Mouse (Mus musculus): Measurements from ENCODE around the gene Gm7694. TPM values are rescaled to one million over a fixed set of nuclear protein-coding genes. Genes with fewer than 3 reads are reported as not detected.

The Gm7694 gene
- polyA plus RNA-seq, 1 experiment from 2014 or later, result 3.5 TPM

DNA sequence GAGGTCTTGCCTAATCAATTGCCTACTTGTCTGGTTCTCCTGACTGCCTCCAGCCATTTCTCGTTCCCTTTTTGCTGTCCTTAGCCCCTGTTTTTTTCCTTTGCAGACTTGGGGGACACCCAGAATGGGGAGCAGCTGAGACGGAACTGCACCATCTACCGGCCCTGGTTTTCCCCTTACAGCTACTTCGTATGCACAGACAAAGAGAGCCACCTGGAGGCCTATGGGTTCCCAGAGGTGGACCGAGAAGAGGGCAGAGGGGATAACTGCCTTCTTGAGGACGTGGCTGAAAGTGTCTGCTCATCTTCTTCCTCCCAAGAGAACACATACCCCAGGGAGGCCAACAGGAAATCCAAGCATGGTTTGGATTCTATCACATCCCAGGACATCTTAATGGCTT lies 5.3 kb upstream of the Gm7694 start:
- no peaks in the 10 kb centered on the region for H3K36me3 ChIP-seq
- no peak overlapping the region for H3K4me2 ChIP-seq (replicated peaks)
- no peaks in the 10 kb centered on the region for H3K27me3 ChIP-seq
- no peak for ATAC-seq (replicated peaks)
- 91% methylated on average over 6 of the region's 6 CpGs for WGBS
- H3K4me1 ChIP-seq, result no peaks in the 10 kb centered on the region
- no peak overlapping the region for H3K9ac ChIP-seq (replicated peaks)
- no peak overlapping the region for H3K4me3 ChIP-seq
- H3K27ac ChIP-seq (replicated peaks), result no peak overlapping the region
- H3K9me3 ChIP-seq, result no peaks in the 10 kb centered on the region

GRCm38 (mm10) chr1:170308503-170308902 lies 2.4 kb upstream of the Gm7694 start, which contains the start of gene Spata46:
Gene Spata46 (plus strand): TSS chr1:170308803.
- Histone ChIP-seq H3K9me3 (no peaks in the 10 kb centered on the region), H3K4me1 (no peaks in the 10 kb centered on the region), H3K27me3 (no peaks in the 10 kb centered on the region), H3K36me3 (no peaks in the 10 kb centered on the region), H3K4me2 (replicated peaks) (no peak within 1 kb of the TSS), H3K9ac (replicated peaks) (no peak within 1 kb of the TSS), H3K27ac (replicated peaks) (no peak within 1 kb of the TSS), H3K4me3 (no peak within 1 kb of the TSS)
- no peak for ATAC-seq (replicated peaks)
- WGBS, result 94% methylated on average over 4 of the region's 4 CpGs

DNA sequence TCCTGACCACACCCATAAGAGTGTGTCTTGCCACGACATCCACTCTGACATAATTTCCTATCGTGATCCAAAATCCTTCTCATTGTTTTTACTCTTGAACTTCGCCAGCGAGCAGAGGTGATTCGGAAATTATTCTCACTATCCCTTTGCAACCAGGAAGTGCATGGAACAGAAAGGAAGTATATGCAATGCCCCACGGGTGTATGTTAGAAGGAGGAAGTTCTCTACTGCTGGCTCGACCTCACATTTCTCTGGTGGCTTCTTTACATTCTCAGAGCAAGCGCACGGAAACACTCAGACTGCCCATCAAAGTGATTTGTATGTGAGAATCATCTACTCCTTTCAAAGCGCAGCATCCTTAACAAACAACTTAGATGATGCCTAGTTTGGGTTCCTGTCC lies 1.1 kb downstream of the Gm7694 start:
- Histone ChIP-seq H3K27ac (replicated peaks) (no peak overlapping the region), H3K9ac (replicated peaks) (no peak overlapping the region), H3K4me3 (no peak overlapping the region), H3K9me3 (no peaks in the 10 kb centered on the region), H3K4me1 (no peaks in the 10 kb centered on the region), H3K4me2 (replicated peaks) (no peak overlapping the region), H3K36me3 (no peaks in the 10 kb centered on the region), H3K27me3 (no peaks in the 10 kb centered on the region)
- no peak for ATAC-seq (replicated peaks)
- WGBS, result 94% methylated on average over 10 of the region's 10 CpGs

GRCm38 (mm10) chr1:170303103-170303502 lies 3.0 kb downstream of the Gm7694 start:
- Histone ChIP-seq H3K27me3 (no peaks in the 10 kb centered on the region), H3K9ac (replicated peaks) (no peak overlapping the region), H3K36me3 (no peaks in the 10 kb centered on the region), H3K4me2 (replicated peaks) (no peak overlapping the region), H3K4me3 (no peak overlapping the region), H3K4me1 (no peaks in the 10 kb centered on the region), H3K9me3 (no peaks in the 10 kb centered on the region), H3K27ac (replicated peaks) (no peak overlapping the region)
- ATAC-seq (replicated peaks), result no peak
- 79% methylated on average over 6 of the region's 6 CpGs for WGBS

DNA sequence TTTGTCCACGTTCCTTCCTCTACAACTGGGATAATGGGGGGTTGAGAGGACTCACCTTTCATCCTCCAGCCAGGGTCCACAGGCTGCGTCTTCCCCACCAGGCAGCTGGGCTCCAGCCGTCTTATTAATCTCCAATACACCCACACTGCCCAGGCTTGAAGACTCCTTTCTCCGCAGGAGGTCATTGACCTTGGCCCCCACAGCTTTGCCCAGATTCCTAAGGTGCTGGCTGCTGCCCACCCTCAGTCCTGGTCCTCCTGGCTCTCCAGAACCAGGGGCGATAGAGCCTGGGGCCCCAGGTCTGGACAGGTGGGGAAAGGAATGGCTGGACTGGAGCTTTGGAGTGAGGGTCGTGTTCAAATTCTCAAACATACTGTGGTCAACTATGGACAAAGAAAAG lies 3.7 kb downstream of the Gm7694 start:
- no peaks in the 10 kb centered on the region for H3K27me3 ChIP-seq
- no peaks in the 10 kb centered on the region for H3K4me1 ChIP-seq
- ATAC-seq (replicated peaks), result no peak
- WGBS, result 83% methylated on average over 6 of the region's 6 CpGs
- no peaks in the 10 kb centered on the region for H3K36me3 ChIP-seq
- H3K4me2 ChIP-seq (replicated peaks), result no peak overlapping the region
- H3K9ac ChIP-seq (replicated peaks), result no peak overlapping the region
- H3K4me3 ChIP-seq, result no peak overlapping the region
- no peak overlapping the region for H3K27ac ChIP-seq (replicated peaks)
- H3K9me3 ChIP-seq, result no peaks in the 10 kb centered on the region

GRCm38 (mm10) chr1:170301686-170302085 lies 4.4 kb downstream of the Gm7694 start:
- Histone ChIP-seq H3K4me1 (no peaks in the 10 kb centered on the region), H3K4me2 (replicated peaks) (no peak overlapping the region), H3K27me3 (no peaks in the 10 kb centered on the region), H3K9me3 (no peaks in the 10 kb centered on the region), H3K36me3 (no peaks in the 10 kb centered on the region), H3K27ac (replicated peaks) (no peak overlapping the region), H3K9ac (replicated peaks) (no peak overlapping the region), H3K4me3 (no peak overlapping the region)
- no peak for ATAC-seq (replicated peaks)
- WGBS, result 95% methylated on average over 9 of the region's 9 CpGs

- H3K9ac ChIP-seq (replicated peaks), result no peak overlapping the region
- no peaks in the 10 kb centered on the region for H3K36me3 ChIP-seq
- no peaks in the 10 kb centered on the region for H3K27me3 ChIP-seq
- ATAC-seq (replicated peaks), result no peak
- no peak overlapping the region for H3K27ac ChIP-seq (replicated peaks)
- WGBS, result 86% methylated on average over 4 of the region's 4 CpGs
- H3K9me3 ChIP-seq, result no peaks in the 10 kb centered on the region
- H3K4me2 ChIP-seq (replicated peaks), result no peak overlapping the region
- H3K4me1 ChIP-seq, result no peaks in the 10 kb centered on the region
- no peak overlapping the region for H3K4me3 ChIP-seq
Measured at GRCm38 (mm10) chr1:170299496-170299895, 6.6 kb downstream of the Gm7694 start.

GRCm38 (mm10) chr1:170294786-170295570 lies 11.2 kb downstream of the Gm7694 start:
- Histone ChIP-seq H3K4me3 (no peak overlapping the region), H3K4me2 (replicated peaks) (no peak overlapping the region), H3K9ac (replicated peaks) (no peak overlapping the region), H3K36me3 (no peaks in the 10 kb centered on the region), H3K27me3 (no peaks in the 10 kb centered on the region), H3K27ac (replicated peaks) (no peak overlapping the region), H3K9me3 (no peaks in the 10 kb centered on the region), H3K4me1 (peaks cover 5% of the 10 kb centered on the region; the same call in 1 of the 2 replicates)
- WGBS, result 68% methylated on average over 15 of the region's 15 CpGs
- no peak for ATAC-seq (replicated peaks)

GRCm38 (mm10) chr1:170293257-170293656 lies 12.9 kb downstream of the Gm7694 start:
- ATAC-seq (replicated peaks), result no peak
- H3K9me3 ChIP-seq, result no peaks in the 10 kb centered on the region
- H3K27ac ChIP-seq (replicated peaks), result no peak overlapping the region
- H3K27me3 ChIP-seq, result no peaks in the 10 kb centered on the region
- H3K4me3 ChIP-seq, result no peak overlapping the region
- WGBS, result 68% methylated on average over 5 of the region's 5 CpGs
- H3K36me3 ChIP-seq, result no peaks in the 10 kb centered on the region
- H3K9ac ChIP-seq (replicated peaks), result no peak overlapping the region
- peaks cover 5% of the 10 kb centered on the region; the same call in 1 of the 2 replicates for H3K4me1 ChIP-seq
- no peak overlapping the region for H3K4me2 ChIP-seq (replicated peaks)

- no peak overlapping the region for H3K9ac ChIP-seq (replicated peaks)
- no peaks in the 10 kb centered on the region for H3K27me3 ChIP-seq
- H3K27ac ChIP-seq (replicated peaks), result no peak overlapping the region
- H3K4me1 ChIP-seq, result peaks cover 5% of the 10 kb centered on the region; the same call in 1 of the 2 replicates
- no peaks in the 10 kb centered on the region for H3K36me3 ChIP-seq
- ATAC-seq (replicated peaks), result peak; percentile 78
- WGBS, result 26% methylated on average over 9 of the region's 9 CpGs
- no peak overlapping the region for H3K4me3 ChIP-seq
- H3K4me2 ChIP-seq (replicated peaks), result no peak overlapping the region
- no peaks in the 10 kb centered on the region for H3K9me3 ChIP-seq
Measured at GRCm38 (mm10) chr1:170292239-170292951, 13.7 kb downstream of the Gm7694 start.

- Histone ChIP-seq H3K36me3 (no peaks in the 10 kb centered on the region), H3K27ac (replicated peaks) (no peak overlapping the region), H3K9ac (replicated peaks) (no peak overlapping the region), H3K9me3 (no peaks in the 10 kb centered on the region), H3K27me3 (no peaks in the 10 kb centered on the region), H3K4me2 (replicated peaks) (no peak overlapping the region), H3K4me1 (no peaks in the 10 kb centered on the region), H3K4me3 (no peak overlapping the region)
- 78% methylated on average over 4 of the region's 4 CpGs for WGBS
- no peak for ATAC-seq (replicated peaks)
Measured at GRCm38 (mm10) chr1:170282415-170283129, 23.6 kb downstream of the Gm7694 start.

GRCm38 (mm10) chr1:170277016-170277415 lies 29.1 kb downstream of the Gm7694 start, which contains the start of gene Sh2d1b1:
Gene Sh2d1b1 (plus strand): TSS chr1:170277320.
- H3K9me3 ChIP-seq, result no peaks in the 10 kb centered on the region
- H3K27ac ChIP-seq (replicated peaks), result no peak within 1 kb of the TSS
- H3K9ac ChIP-seq (replicated peaks), result no peak within 1 kb of the TSS
- 98% methylated on average over 2 of the region's 3 CpGs for WGBS
- H3K4me1 ChIP-seq, result no peaks in the 10 kb centered on the region
- no peaks in the 10 kb centered on the region for H3K36me3 ChIP-seq
- H3K4me2 ChIP-seq (replicated peaks), result no peak within 1 kb of the TSS
- no peaks in the 10 kb centered on the region for H3K27me3 ChIP-seq
- H3K4me3 ChIP-seq, result no peak within 1 kb of the TSS
- ATAC-seq (replicated peaks), result no peak
